Mouse (Mus musculus): ENCODE results near the gene Pskh1. TPM values are rescaled to one million over a fixed set of nuclear protein-coding genes. Genes with fewer than 3 reads are reported as not detected.

Gene Pskh1
- polyA plus RNA-seq, 1 experiment from 2014 or later: 23.0 TPM

DNA sequence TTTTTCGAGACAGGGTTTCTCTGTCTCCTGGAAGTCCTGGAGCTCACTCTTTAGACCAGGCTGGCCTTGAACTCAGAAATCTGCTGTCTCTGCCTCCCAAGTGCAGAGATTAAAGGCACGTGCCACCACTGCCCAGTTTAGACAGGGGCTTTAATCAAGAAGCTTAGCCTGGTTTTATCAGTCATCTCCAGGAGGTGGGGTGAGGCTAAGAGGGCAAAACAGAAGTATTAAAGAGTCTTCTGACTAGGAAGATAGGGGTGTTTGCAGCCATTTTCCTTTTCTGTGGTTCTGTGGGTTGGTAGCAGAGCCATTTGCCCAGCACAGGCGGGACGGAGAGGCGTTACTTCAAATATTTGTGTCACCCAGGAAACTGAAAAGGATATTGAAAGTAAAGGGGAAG lies 40.9 kb upstream of the Pskh1 start:
- no peak overlapping the region for H3K4me3 ChIP-seq
- H3K9me3 ChIP-seq: no peaks in the 10 kb centered on the region
- peak overlapping the region; percentile 88 for H3K27ac ChIP-seq (replicated peaks)
- peaks cover 69% of the 10 kb centered on the region for H3K4me1 ChIP-seq
- no peak for ATAC-seq (ENCODE audit: low FRiP score, low read depth)
- H3K27me3 ChIP-seq: no peaks in the 10 kb centered on the region
- H3K36me3 ChIP-seq: peaks cover 13% of the 10 kb centered on the region
- peak overlapping the region; percentile 85; the same call in 1 of the 2 replicates for H3K4me2 ChIP-seq (replicated peaks)
- no peak overlapping the region for H3K9ac ChIP-seq (replicated peaks)
- whole genome bisulfite sequencing: 81% methylated on average over 5 of the region's 5 CpGs

DNA sequence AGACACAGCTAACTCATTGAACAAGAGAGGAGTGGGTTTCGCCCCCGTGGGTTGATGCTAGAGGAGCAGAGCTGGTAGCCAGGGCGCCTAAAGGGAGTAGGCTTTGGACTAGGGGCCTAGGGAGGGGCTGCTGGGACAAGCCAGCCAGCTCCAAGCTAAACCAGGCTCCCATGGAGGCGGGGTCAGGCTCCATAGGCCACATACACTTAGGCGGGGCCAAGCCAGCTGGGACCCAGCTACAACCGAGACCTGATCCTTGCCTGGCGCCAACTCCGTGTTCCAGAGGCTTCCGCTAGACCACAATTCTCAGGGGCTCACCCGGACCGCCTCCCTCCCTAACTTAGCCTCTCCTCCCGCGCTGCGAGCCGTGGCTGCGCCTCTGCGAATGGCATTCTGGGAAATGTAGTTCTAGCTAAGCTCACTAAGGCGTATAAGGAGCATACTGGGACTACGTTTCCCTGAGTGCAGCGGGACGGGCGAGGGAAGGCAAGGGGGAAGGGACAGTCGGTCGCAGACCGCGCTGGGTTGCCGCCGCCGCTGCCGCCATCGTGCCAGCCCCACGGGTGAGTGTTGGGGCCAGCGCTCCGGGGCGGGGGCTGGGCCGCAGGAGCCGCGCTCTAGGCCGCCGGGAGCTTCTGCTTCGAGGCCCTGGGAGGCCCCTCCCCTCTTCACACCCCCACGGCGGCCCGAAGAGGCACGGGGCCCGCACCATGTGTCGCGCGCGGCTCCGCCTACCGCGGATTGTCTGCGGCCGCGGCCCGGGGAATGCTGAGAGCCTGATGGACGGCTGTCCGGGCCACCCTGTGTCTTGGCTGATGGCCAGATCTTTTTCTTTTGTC lies 39.9 kb upstream of the Pskh1 start, which contains the start of gene Nutf2:
Gene Nutf2, plus strand, starts transcription at position 438 of the 839 bp plus-strand sequence.
- H3K36me3 ChIP-seq: peaks cover 13% of the 10 kb centered on the region
- peak; percentile 97 for ATAC-seq (ENCODE audit: low FRiP score, low read depth)

DNA sequence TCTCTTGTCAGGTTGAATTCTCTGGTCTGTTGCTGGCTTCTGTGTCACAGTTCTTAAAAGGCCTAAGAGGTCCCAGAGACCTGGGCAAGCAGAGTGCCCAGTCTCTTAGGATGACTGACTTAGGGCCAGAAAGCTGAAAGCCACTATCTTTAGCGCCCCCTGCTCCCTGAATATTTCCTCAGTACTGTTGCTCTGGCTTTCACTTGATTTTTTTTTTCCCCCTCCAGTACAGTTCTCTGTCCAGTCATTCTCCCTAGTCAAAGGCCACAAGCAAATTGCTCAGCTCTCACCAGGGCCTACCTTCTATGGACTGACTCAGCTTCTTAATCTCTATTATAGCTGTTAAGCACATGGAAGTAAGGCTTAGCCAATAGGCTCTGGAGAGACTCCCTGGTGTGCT lies 38.3 kb upstream of the Pskh1 start:
- peak overlapping the region; percentile 82 for H3K4me3 ChIP-seq
- peaks cover 26% of the 10 kb centered on the region for H3K36me3 ChIP-seq
- peak overlapping the region; percentile 90 for H3K9ac ChIP-seq (replicated peaks)
- H3K4me1 ChIP-seq: peaks cover 54% of the 10 kb centered on the region
- ATAC-seq (ENCODE audit: low FRiP score, low read depth): no peak
- H3K27ac ChIP-seq (replicated peaks): no peak overlapping the region
- H3K4me2 ChIP-seq (replicated peaks): peak overlapping the region; percentile 85
- WGBS: 4% methylated on average over 1 of the region's 1 CpGs
- H3K27me3 ChIP-seq: no peaks in the 10 kb centered on the region
- H3K9me3 ChIP-seq: no peaks in the 10 kb centered on the region

More for the DNA sequence above, 39.9 kb upstream of the Pskh1 start, which contains the start of gene Nutf2:
- no peaks in the 10 kb centered on the region for H3K9me3 ChIP-seq
- H3K4me3 ChIP-seq: peak within 1 kb of the TSS; percentile 82
- WGBS: under 1% methylated on average over 54 of the region's 59 CpGs
- H3K27me3 ChIP-seq: no peaks in the 10 kb centered on the region
- H3K4me1 ChIP-seq: peaks cover 69% of the 10 kb centered on the region
- peak within 1 kb of the TSS; percentile 88 for H3K27ac ChIP-seq (replicated peaks)
- peak within 1 kb of the TSS; percentile 90 for H3K9ac ChIP-seq (replicated peaks)
- peak within 1 kb of the TSS; percentile 85 for H3K4me2 ChIP-seq (replicated peaks)

DNA sequence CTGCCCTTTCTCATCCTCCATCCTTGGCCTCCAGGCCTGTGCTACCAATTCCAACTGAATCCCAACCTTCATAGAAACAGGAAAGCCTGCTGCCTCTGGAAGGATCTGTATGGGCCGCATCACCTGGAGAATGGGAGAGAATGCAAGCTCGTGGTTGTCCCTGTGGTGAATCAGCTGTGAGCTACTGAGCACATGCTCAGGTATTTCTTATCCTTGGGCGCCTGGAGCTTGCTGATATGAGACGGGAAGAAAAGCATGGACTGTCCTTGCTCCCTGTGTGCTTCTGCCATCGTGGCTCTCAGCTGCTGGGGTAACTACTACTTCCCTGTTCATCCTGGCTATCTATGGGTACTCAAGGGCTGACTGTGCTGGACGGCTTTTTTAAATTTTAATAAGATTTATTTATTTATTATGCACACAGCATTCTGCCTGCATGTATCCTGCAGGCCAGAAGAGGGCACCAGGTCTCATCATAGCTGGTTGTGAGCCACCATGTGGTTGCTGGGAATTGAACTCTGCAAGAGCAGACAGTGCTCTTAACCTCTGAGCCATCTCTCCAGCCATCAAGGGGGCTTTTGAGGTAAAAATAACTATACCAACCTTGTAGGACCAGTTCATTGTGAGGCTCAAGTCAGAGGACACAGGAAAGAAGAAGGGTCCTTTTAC lies 33.7 kb upstream of the Pskh1 start:
- Histone ChIP-seq H3K27me3 (no peaks in the 10 kb centered on the region), H3K4me2 (replicated peaks) (no peak overlapping the region), H3K9me3 (no peaks in the 10 kb centered on the region), H3K9ac (replicated peaks) (no peak overlapping the region), H3K4me1 (peaks cover 19% of the 10 kb centered on the region), H3K4me3 (no peak overlapping the region), H3K36me3 (peaks cover 54% of the 10 kb centered on the region), H3K27ac (replicated peaks) (no peak overlapping the region)
- no peak for ATAC-seq (ENCODE audit: low FRiP score, low read depth)
- 88% methylated on average over 6 of the region's 6 CpGs for WGBS

- Histone ChIP-seq H3K4me3 (no peak overlapping the region), H3K36me3 (peaks cover 77% of the 10 kb centered on the region), H3K27me3 (no peaks in the 10 kb centered on the region), H3K4me1 (no peaks in the 10 kb centered on the region), H3K9ac (replicated peaks) (no peak overlapping the region), H3K27ac (replicated peaks) (no peak overlapping the region), H3K9me3 (no peaks in the 10 kb centered on the region), H3K4me2 (replicated peaks) (no peak overlapping the region)
- no peak for ATAC-seq (ENCODE audit: low FRiP score, low read depth)
- WGBS: 88% methylated on average over 6 of the region's 6 CpGs
These were observed 25.9 kb upstream of the Pskh1 start for GRCm38 (mm10) chr8:105874301-105874700.

GRCm38 (mm10) chr8:105880754-105881520 lies 19.3 kb upstream of the Pskh1 start, which contains the start of gene Edc4:
Gene Edc4, plus strand, starts transcription at chr8:105880881.
- under 1% methylated on average over 45 of the region's 45 CpGs for WGBS
- Histone ChIP-seq H3K27ac (replicated peaks) (peak within 1 kb of the TSS; percentile 49; the same call in 1 of the 2 replicates), H3K36me3 (peaks cover 54% of the 10 kb centered on the region), H3K4me2 (replicated peaks) (peak within 1 kb of the TSS; percentile 92), H3K4me1 (peaks cover 26% of the 10 kb centered on the region), H3K9ac (replicated peaks) (peak within 1 kb of the TSS; percentile 92), H3K27me3 (no peaks in the 10 kb centered on the region), H3K4me3 (peak within 1 kb of the TSS; percentile 92), H3K9me3 (no peaks in the 10 kb centered on the region)
- ATAC-seq (ENCODE audit: low FRiP score, low read depth): peak; percentile 80

GRCm38 (mm10) chr8:105889756-105890465 lies 10.3 kb upstream of the Pskh1 start:
- peaks cover 7% of the 10 kb centered on the region for H3K4me1 ChIP-seq
- ATAC-seq (ENCODE audit: low FRiP score, low read depth): no peak
- H3K9me3 ChIP-seq: no peaks in the 10 kb centered on the region
- H3K36me3 ChIP-seq: peaks cover 83% of the 10 kb centered on the region
- H3K9ac ChIP-seq (replicated peaks): no peak overlapping the region
- no peak overlapping the region for H3K4me3 ChIP-seq
- WGBS: 94% methylated on average over 12 of the region's 12 CpGs
- H3K27me3 ChIP-seq: no peaks in the 10 kb centered on the region
- no peak overlapping the region for H3K27ac ChIP-seq (replicated peaks)
- no peak overlapping the region for H3K4me2 ChIP-seq (replicated peaks)

- Histone ChIP-seq H3K9ac (replicated peaks) (no peak overlapping the region), H3K27me3 (no peaks in the 10 kb centered on the region), H3K27ac (replicated peaks) (no peak overlapping the region), H3K9me3 (no peaks in the 10 kb centered on the region), H3K4me2 (replicated peaks) (no peak overlapping the region), H3K4me1 (peaks cover 7% of the 10 kb centered on the region), H3K36me3 (peaks cover 75% of the 10 kb centered on the region), H3K4me3 (no peak overlapping the region)
- no peak for ATAC-seq (ENCODE audit: low FRiP score, low read depth)
- 95% methylated on average over 6 of the region's 6 CpGs for WGBS
These were observed 9.4 kb upstream of the Pskh1 start for GRCm38 (mm10) chr8:105890870-105891269.

- Histone ChIP-seq H3K4me2 (replicated peaks) (no peak overlapping the region), H3K4me1 (peaks cover 7% of the 10 kb centered on the region), H3K9me3 (no peaks in the 10 kb centered on the region), H3K36me3 (peaks cover 60% of the 10 kb centered on the region), H3K27me3 (no peaks in the 10 kb centered on the region), H3K27ac (replicated peaks) (no peak overlapping the region), H3K4me3 (no peak overlapping the region), H3K9ac (replicated peaks) (no peak overlapping the region)
- 89% methylated on average over 6 of the region's 6 CpGs for WGBS
- ATAC-seq (ENCODE audit: low FRiP score, low read depth): 0 out of 2 replicates have a peak, but pooled peaks have one; percentile 7
These were observed 7.8 kb upstream of the Pskh1 start for GRCm38 (mm10) chr8:105892432-105892831.

DNA sequence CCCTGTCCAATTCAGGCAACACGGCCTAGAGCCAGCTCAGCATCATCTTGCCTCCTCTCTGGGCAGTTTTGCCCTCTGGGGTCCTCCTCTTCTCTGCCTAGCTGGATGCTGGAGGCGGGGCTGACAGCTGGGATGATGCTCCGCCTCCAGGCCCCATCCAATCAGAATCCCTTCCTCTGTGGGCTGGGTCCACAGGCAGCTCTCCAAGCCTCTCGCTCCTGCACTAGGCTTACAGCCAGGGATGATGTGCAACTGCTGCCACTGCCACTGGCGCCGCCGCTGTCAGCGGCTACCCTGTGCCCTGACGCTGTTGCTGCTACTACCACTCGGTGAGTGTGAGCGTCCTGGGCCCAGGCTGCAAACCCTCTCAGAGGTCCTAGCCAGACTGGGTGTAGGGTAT lies 6.9 kb upstream of the Pskh1 start, which contains the start of gene Nrn1l:
Gene Nrn1l, plus strand, starts transcription at position 229 of the 400 bp plus-strand sequence.
- no peak within 1 kb of the TSS for H3K4me3 ChIP-seq
- no peaks in the 10 kb centered on the region for H3K27me3 ChIP-seq
- H3K9ac ChIP-seq (replicated peaks): peak within 1 kb of the TSS; percentile 35; the same call in 1 of the 2 replicates
- ATAC-seq (ENCODE audit: low FRiP score, low read depth): peak; percentile 95
- H3K4me1 ChIP-seq: peaks cover 7% of the 10 kb centered on the region
- WGBS: 5% methylated on average over 11 of the region's 11 CpGs
- H3K9me3 ChIP-seq: no peaks in the 10 kb centered on the region
- peaks cover 51% of the 10 kb centered on the region for H3K36me3 ChIP-seq
- H3K4me2 ChIP-seq (replicated peaks): peak within 1 kb of the TSS; percentile 35
- peak within 1 kb of the TSS; percentile 31; the same call in 1 of the 2 replicates for H3K27ac ChIP-seq (replicated peaks)
